14 mouse cellular contexts compared by ENCODE assay signal in genomic region chr6:144339554-144339953, GRCm38 (mm10).
A peak's percentile ranks its signal among the peaks of the same experiment; 100 is the strongest.
DNase-seq lines count a peak whose midpoint lies in the region; ATAC-seq and TF ChIP-seq lines count a peak whose summit lies in the region.
"Had no signal": no experiment of that assay in that cellular context is flagged by ENCODE, and none has a peak within 500 bp of the region (broad histone marks: within the 10 kb centered on the region; RNA-seq: fewer than 3 reads in every experiment).

No protein-coding gene starts in this region.

- 56% methylated on average over 3 of the region's 3 CpGs for WGBS in liver, embryonic 14.5 days (ENCODE audit: insufficient replicate concordance)
- 88% methylated on average over 3 of the region's 3 CpGs for WGBS in liver, embryonic 11.5 days

- intact Hi-C loops in gastrocnemius, adult 2 months (cut with DNase I) = no loop called here

- no peaks in the 10 kb centered on the region for H3K4me1 ChIP-seq in liver, embryonic 14.5 days (replicated peaks; ENCODE audit: control insufficient read depth in 2 of 2, insufficient read depth in 2 of 2, low read length in 1 of 2)
- no peaks in the 10 kb centered on the region for H3K4me1 ChIP-seq in liver, embryonic 11.5 days (replicated peaks; ENCODE audit: control insufficient read depth, insufficient read depth, low read length)
- H3K4me1 ChIP-seq in E14TG2a.4 (replicated peaks; ENCODE audit: low read depth, low read length) = peaks cover 6% of the 10 kb centered on the region; the same call in 1 of the 2 replicates

- no peak for TF ChIP-seq EP300 in liver, embryonic 14.5 days (IDR thresholded peaks at IDR 0.05; ENCODE audit: low read depth)

- no peaks in the 10 kb centered on the region for H3K9me3 ChIP-seq in liver, embryonic 14.5 days (ENCODE audit: control insufficient read depth, low read length)
- no peaks in the 10 kb centered on the region for H3K9me3 ChIP-seq in liver, embryonic 11.5 days (ENCODE audit: control insufficient read depth, low read length)
- H3K9me3 ChIP-seq in E14TG2a.4 (ENCODE audit: low read length) = peaks cover 5% of the 10 kb centered on the region

- TF ChIP-seq POLR2A in brain, embryonic 14.5 days (IDR thresholded peaks at IDR 0.05; ENCODE audit: borderline replicate concordance, extremely low read depth, insufficient read depth, insufficient read length, poor library complexity, severe bottlenecking) = no peak

- no peak overlapping the region for H3K4me2 ChIP-seq in liver, embryonic 14.5 days (ENCODE audit: low read depth)
- no peak overlapping the region for H3K4me2 ChIP-seq in liver, embryonic 11.5 days
- H3K4me2 ChIP-seq: heart, embryonic 15.5 days had no signal

- TF ChIP-seq CTCF in gastrocnemius, adult 2 months (IDR thresholded peaks at IDR 0.05) = peak; percentile 19; the same call in 1 of the 2 replicates
- TF ChIP-seq CTCF in liver, embryonic 14.5 days (IDR thresholded peaks at IDR 0.05; ENCODE audit: low read depth) = peak; percentile 49
- TF ChIP-seq CTCF in E14TG2a.4 (conservative IDR thresholded peaks at IDR 0.05; ENCODE audit: low read length) = peak; percentile 45
- TF ChIP-seq CTCF in brain, embryonic 14.5 days (IDR thresholded peaks at IDR 0.05; ENCODE audit: borderline replicate concordance, extremely low read depth, insufficient read depth, insufficient read length) = peak; percentile 26; the same call in 1 of the 2 replicates

- H3K36me3 ChIP-seq in liver, embryonic 14.5 days (replicated peaks; ENCODE audit: control insufficient read depth, insufficient read depth, low read depth) = no peaks in the 10 kb centered on the region
- no peaks in the 10 kb centered on the region for H3K36me3 ChIP-seq in liver, embryonic 11.5 days (ENCODE audit: control insufficient read depth, insufficient read depth, low read length)
- H3K36me3 ChIP-seq in E14TG2a.4 (ENCODE audit: insufficient read depth, low read length) = no peaks in the 10 kb centered on the region
- H3K36me3 ChIP-seq: embryonic facial prominence, embryonic 10.5 days; heart, embryonic 15.5 days had no signal

- H3K4me3 ChIP-seq in gastrocnemius, adult 2 months = no peak overlapping the region
- no peak overlapping the region for H3K4me3 ChIP-seq in liver, embryonic 14.5 days (ENCODE audit: insufficient read depth in 1 of 2, low read depth in 2 of 2, low read length in 2 of 2)
- H3K4me3 ChIP-seq in liver, embryonic 11.5 days (ENCODE audit: low read depth, low read length) = no peak overlapping the region
- H3K4me3 ChIP-seq in E14TG2a.4 (replicated peaks; ENCODE audit: low read length) = no peak overlapping the region
- H3K4me3 ChIP-seq: embryonic facial prominence, embryonic 10.5 days; heart, embryonic 15.5 days had no signal

- H3K27me3 ChIP-seq in liver, embryonic 14.5 days (ENCODE audit: control insufficient read depth, insufficient read depth, low read length) = no peaks in the 10 kb centered on the region
- H3K27me3 ChIP-seq in liver, embryonic 11.5 days (replicated peaks; ENCODE audit: control insufficient read depth, insufficient read depth, low read length) = no peaks in the 10 kb centered on the region
- peaks cover 6% of the 10 kb centered on the region; the same call in 1 of the 2 replicates for H3K27me3 ChIP-seq in E14TG2a.4 (ENCODE audit: insufficient read depth, low read length)
- H3K27me3 ChIP-seq: heart, embryonic 15.5 days had no signal

- no peak overlapping the region for H3K27ac ChIP-seq in gastrocnemius, adult 2 months
- no peak overlapping the region for H3K27ac ChIP-seq in liver, embryonic 14.5 days
- no peak overlapping the region for H3K27ac ChIP-seq in liver, embryonic 11.5 days (ENCODE audit: low read depth, low read length)
- H3K27ac ChIP-seq: embryonic facial prominence, embryonic 10.5 days; heart, embryonic 15.5 days had no signal

- ATAC-seq in liver, embryonic 14.5 days (ENCODE audit: insufficient read depth) = no peak
- no peak for ATAC-seq in liver, embryonic 11.5 days (replicated peaks; ENCODE audit: low FRiP score)
- ATAC-seq in erythroblast, adult 5-6 weeks (replicated peaks; ENCODE audit: low FRiP score, poor library complexity, severe bottlenecking) = no peak
- ATAC-seq: activated CD4-positive, CD25-positive, alpha-beta regulatory T cell, adult 4 months had no signal

- DNase-seq in gastrocnemius, adult 2 months = no peak
- DNase-seq in gastrocnemius, postnatal 25 days = no peak
- no peak for DNase-seq in liver, embryonic 14.5 days (ENCODE audit: low read depth in 3 of 3, low spot score in 3 of 3)
- no peak for DNase-seq in liver, embryonic 11.5 days (ENCODE audit: low spot score)
- no peak for DNase-seq in brain, embryonic 14.5 days (ENCODE audit: low read depth)
- DNase-seq in ovary, postnatal 14 days (ENCODE audit: low spot score) = no peak
- DNase-seq: adrenal gland, postnatal 36 days; kidney, adult 11 months; thymus, postnatal 25 days had no signal

- no peak overlapping the region for H3K9ac ChIP-seq in liver, embryonic 14.5 days (replicated peaks)
- no peak overlapping the region for H3K9ac ChIP-seq in liver, embryonic 11.5 days (ENCODE audit: low read depth, low read length)
- H3K9ac ChIP-seq: heart, embryonic 15.5 days had no signal
